Mouse (Mus musculus) embryonic fibroblast, embryonic 13.5 days (primary cell): Measurements from ENCODE around the gene Exph5.

Experiments
- CTCF ChIP-seq: IDR thresholded peaks from 2 replicates; pipeline ENCODE4 v1.5.1; 2011; ENCODE audit warnings: mild to moderate bottlenecking, control low read depth, low read length, moderate library complexity, borderline replicate concordance; ENCODE audit not compliant: insufficient read depth
- POLR2A ChIP-seq: IDR thresholded peaks from 2 replicates; pipeline ENCODE4 v1.6.1; 2011; ENCODE audit warnings: low read depth, mild to moderate bottlenecking, control low read depth, low read length, moderate library complexity

DNA sequence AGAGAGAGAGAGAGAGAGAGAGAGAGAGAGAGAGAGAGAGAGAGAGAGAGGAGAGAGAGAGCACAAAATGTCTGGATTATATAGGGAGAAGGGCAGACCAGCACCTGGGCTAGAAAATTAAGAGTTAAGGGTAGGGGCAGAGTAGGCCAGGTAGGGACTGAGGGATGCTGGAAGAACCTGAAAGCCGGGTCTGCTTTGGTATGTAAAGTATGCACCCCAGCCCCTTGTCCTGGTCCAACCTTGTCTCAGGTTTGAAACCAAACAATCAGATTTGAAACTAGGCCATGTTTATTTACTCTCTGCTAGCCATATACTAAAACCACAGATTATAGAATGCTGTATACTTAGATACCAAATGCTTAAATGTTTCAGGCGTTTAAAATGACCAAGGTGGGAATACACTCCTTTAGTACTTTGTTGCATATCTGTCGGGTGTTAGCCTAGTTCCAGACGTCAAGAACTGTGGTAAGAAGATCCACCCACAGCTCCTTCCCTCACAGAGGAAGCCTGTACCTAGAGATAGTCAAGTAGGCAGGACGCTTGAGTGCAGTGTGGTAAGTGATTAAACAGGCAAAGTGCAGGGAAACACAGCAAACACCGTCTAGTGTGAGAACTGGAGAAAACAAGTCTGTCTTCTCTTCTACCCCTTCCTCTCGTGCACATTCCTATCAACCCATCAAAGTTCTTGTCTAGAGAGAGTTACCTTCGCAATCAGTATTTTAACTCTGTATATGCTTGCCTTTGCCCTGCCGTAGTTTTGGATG, 120.8 kb downstream of the Exph5 start:
- TF ChIP-seq CTCF (no peak), POLR2A (no peak)
